Mouse (Mus musculus) layer of hippocampus, postnatal 25 days (tissue): ENCODE measurements around the gene Mrrf. TPM values are rescaled to one million over a fixed set of nuclear protein-coding genes. Genes with fewer than 3 reads are reported as not detected.
"Not testable (repeated sequence)": the region's sequence is repeated elsewhere in the genome, so short reads cannot be mapped to it uniquely, and the experiment has no call there.

ENCODE experiments used
- DNase-seq, 2 experiments: peaks; one replicate each; pipeline ENCODE4 v3.0.0; 2022; ENCODE audit warnings: mixed read lengths in 2 of 2, low spot score in 1 of 2; ENCODE audit errors: extremely low spot score in 1 of 2
- total RNA-seq, 2 experiments: library from RNA; stranded (reverse); gene quantifications; 2 replicates each; pipeline ENCODE4 v1.2.3; 2021

Mrrf gene
- total RNA-seq, 2 experiments from 2014 or later, result 16.7 to 17.0 TPM

DNA sequence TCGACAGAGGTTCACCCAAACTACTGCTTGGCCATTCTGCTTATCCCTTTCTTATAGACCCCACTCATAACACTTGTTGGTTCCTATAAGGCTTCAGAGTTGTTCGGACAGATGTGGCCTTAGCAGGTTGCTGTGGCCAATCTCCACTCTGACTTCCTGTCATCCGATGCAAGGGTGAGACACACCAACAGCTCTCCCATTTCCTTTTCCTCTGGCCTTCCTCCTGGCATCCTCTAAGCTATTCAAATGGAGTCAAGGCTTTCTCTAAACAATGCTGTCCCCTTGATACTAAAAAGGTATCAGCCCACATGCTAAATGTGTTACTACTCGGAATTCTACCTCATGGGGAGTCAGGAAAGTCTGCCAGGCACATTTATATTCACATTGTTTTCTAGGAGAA lies 8.2 kb upstream of the Mrrf start:
- DNase-seq, result no peak

GRCm38 (mm10) chr2:36129051-36129450 lies 7.1 kb upstream of the Mrrf start:
- DNase-seq, result no peak

DNA sequence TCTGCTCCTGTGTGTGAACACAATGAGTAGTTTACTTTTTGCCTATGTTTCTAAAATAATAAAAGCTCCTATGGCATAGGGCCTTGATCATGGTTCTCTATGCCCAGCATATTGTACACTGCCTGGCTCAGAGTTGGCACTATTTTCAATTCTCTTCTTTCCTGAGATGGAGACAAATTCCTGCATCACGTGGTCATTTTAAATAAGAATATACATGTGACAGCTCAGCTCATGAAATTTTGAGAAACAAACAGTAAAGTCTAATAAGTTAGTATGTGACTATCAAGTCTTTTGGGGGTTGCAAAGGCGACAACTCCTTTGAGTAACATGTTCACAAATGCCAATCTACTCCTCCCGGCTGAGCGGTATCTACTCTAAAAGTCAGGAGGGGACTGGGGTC lies 302 bp upstream of the Mrrf start:
- DNase-seq, result no peak

DNA sequence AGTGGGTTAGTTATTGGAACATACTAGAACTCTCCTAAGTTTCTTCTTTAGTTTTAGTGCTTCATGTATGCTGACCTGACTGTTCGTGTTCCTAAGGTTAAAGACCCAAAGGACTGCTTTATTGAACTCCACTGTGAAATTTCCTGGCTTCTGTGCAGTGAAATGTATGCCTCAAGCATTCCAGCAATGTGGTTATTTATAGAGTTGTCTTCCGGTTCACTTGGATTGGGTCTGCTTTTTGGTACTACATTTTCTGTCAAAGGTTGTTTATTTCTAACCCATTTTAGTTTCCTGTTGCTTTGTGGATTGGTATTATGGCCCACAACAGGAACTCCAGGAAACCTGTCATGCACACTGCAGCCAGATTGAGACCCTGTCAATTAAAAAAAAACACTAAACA lies 2.9 kb downstream of the Mrrf start:
- DNase-seq, result no peak

DNA sequence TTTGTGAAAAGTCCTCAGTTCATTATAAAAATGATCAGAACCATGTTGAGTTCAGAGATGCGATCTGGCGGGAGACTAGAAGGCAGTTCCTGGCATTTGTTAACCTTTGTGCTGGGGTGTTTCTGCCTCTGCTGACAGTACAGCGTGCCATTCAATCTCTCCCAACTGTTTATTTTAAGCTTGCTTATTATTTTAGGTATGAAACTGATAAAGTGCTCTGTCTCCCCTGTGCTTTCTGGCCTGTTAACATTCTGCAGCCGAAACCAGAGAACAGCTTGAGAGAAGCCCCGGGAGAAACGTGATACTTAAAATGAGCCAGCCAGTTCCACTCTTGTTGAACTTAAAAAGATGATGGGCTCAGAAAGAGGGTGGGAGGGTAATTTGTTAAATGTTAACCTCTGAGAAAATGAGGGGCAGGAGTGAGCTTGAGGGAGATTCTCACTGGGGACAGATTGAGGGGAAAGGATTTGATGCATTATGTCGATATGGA lies 12.7 kb downstream of the Mrrf start:
- DNase-seq, result no peak

DNA sequence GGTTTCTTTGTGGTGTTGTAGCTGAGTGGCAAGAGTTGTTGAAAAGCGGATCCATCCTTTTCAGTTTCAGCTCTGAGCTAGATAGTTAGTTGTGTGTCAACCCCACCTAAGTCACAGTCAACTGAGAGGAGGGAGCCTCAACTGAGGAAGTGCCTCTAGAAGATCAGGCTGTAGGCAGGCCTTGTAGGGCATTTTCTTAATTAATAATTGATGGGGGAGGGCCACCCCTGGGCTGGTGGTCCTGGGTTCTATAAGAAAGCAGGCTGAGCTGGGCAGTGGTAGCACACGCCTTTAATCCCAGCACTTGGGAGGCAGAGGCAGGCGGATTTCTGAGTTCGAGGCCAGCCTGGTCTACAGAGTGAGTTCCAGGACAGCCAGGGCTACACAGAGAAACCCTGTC lies 16.2 kb downstream of the Mrrf start:
- DNase-seq, result not testable (repeated sequence)

- no peak for DNase-seq
Measured at GRCm38 (mm10) chr2:36157461-36157860, 21.3 kb downstream of the Mrrf start.

GRCm38 (mm10) chr2:36159336-36159735 lies 23.1 kb downstream of the Mrrf start:
- no peak for DNase-seq

- DNase-seq, result no peak
Measured at GRCm38 (mm10) chr2:36167990-36168618, 31.9 kb downstream of the Mrrf start.

DNA sequence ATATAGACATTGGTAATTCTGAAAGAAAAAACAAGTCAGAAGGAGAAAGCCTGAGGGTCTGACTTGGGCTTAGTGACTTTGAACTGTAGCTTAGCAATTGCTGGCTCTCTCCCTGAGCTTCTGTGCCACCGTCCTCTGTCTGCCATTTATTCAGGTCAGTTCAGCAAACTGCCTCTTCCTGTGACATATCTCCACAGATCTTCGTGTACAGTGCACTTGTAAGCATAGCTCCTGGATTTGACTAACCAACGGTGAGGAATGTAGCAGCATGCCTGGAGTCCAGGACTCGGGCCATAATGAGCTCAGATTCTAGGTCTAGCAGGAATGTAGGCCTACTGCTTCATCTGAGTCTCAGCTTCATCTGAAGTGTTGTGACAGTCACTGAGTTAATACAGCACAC lies 33.0 kb downstream of the Mrrf start:
- DNase-seq, result no peak

DNA sequence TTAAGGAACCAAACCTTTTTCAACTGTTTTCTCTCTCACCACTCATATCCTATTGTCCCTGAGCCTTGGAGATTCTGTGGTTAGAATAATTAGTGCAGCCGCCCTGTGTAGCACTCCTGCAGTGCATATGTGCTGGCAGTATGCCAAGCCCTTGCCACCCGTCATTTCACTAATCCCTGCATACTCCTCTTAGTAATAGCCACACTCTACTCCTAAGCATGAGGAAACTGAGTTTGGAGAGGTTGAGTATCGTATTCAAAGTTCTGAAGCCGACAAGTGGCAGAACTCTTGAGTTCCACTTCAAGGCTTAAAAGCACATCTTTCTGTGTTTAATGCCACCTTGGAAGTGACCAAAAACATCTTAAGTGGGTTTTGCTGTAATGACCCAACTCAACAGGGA lies 35.9 kb downstream of the Mrrf start:
- DNase-seq, result no peak

GRCm38 (mm10) chr2:36172574-36172973 lies 36.4 kb downstream of the Mrrf start:
- DNase-seq, result no peak

DNA sequence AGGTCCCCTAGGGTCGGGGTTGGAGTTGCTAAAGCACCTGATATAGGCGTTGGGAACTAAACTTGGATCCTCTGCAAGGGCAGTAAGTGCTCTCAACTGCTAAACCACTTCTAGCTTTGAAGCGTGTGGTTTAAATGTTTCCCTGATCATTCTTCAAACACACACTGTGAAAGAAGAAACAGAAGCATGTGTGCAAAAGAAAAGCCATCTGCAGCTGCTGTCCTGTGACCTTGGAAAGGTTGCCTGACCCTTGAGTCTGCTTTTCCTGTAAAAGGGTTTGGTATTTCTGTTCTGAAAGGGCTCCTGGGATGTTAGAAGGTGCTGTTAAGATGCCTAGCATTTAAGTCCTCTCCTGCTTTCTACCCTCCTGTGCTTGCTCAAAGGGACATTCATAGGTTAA lies 43.3 kb downstream of the Mrrf start:
- no peak for DNase-seq

DNA sequence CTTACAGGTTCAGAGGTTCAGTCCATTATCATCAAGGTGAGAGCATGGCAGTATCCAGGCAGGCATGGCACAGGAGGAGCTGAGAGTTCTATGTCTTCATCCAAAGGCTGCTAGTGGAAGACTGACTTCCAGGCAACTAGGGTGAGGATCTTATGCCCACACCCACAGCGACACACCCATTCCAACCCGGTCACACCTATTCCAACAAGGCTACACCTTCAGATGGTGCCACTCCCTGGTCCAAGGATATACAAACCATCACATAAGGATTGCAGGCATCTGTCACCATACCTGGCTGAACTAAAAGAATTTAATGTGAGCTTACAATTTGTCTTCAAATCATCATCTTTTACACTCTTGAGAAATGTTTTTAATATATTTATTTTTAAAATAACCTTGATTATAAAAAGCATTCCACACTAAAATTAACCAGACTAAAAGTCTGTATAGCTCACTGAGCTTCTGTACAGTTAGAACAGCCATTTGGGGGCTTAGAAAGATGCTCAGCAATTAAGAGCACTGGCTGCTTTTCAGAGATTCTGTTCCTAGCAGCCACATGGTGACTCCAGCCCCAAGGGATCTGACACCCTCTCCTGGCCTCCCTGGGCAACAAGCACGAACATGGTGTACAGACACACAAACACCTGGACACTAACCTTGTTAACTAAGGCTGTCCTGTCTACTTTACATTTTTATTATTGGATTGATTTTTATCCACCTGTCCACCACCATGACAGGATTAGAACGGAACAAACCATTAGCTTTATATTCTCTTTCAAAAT lies 45.6 kb downstream of the Mrrf start:
- not testable (repeated sequence) for DNase-seq

DNA sequence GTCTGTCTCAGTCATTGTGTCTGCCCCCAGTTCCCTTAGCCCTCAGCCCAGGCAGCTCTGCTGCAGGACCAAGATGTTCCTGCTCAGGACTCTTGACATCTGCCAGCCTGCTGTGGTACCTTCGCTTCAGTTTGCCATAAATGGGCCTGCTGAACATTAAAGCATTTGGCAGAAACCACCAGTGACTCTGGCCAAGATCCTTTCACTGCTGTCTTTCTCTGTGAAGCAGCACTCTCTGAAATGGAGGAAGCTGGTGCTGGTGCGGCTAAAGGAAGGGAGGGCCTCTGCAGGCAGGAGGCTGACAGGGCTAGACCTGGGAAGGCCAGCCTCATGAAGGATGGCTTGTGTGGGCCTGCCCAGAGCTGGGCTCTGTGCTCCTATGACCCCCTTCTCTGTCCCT lies 47.1 kb downstream of the Mrrf start:
- DNase-seq, result no peak

DNA sequence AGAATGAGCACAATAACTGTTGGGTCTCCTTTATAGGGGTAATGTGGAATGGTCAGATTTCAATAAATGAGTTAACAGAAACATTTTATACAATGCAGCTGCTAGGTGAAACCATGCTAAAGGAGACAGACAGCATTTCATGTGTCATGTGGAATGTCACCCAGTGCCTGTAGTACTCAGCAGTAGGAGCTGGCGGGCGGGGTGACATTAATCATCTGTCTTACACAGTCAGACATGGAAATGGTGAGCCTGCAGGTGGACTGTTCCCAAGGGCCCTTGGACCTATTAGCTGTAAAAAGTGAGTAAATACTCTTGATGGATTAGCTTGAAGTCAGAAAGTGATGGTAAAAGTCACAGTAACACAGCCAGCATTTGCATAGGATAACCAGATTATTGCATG lies 48.0 kb downstream of the Mrrf start:
- no peak for DNase-seq

- no peak for DNase-seq
Measured at GRCm38 (mm10) chr2:36184876-36185275, 48.7 kb downstream of the Mrrf start.

- not testable (repeated sequence) for DNase-seq
Measured at GRCm38 (mm10) chr2:36189200-36189599, 53.0 kb downstream of the Mrrf start.

- DNase-seq, result no peak
Measured at GRCm38 (mm10) chr2:36191098-36191941, 55.1 kb downstream of the Mrrf start.

- DNase-seq, result no peak
Measured at GRCm38 (mm10) chr2:36197021-36197420, 60.8 kb downstream of the Mrrf start.
